Mouse (Mus musculus): ENCODE results near the gene Copz2.
"Not testable (repeated sequence)": the region's sequence is repeated elsewhere in the genome, so short reads cannot be mapped to it uniquely, and the experiment has no call there.

The Copz2 gene

GRCm38 (mm10) chr11:96849681-96850467, at the start of gene Copz2:
Gene Copz2, plus strand, starts transcription at chr11:96849870.
- no peak for DNase-seq (ENCODE audit: low read depth)

GRCm38 (mm10) chr11:96805606-96806005, 44.1 kb upstream of the Copz2 start:
- DNase-seq (ENCODE audit: low read depth) = no peak

- peak; percentile 29 for DNase-seq (ENCODE audit: low read depth)
Observed at GRCm38 (mm10) chr11:96808066-96808465, 41.6 kb upstream of the Copz2 start.

- DNase-seq (ENCODE audit: low read depth) = no peak
Observed at GRCm38 (mm10) chr11:96809562-96810235, 40.0 kb upstream of the Copz2 start.

- not testable (repeated sequence) for DNase-seq (ENCODE audit: low read depth)
Observed at GRCm38 (mm10) chr11:96811188-96811587, 38.5 kb upstream of the Copz2 start.

GRCm38 (mm10) chr11:96813455-96813854, 36.2 kb upstream of the Copz2 start:
- no peak for DNase-seq (ENCODE audit: low read depth)

GRCm38 (mm10) chr11:96813920-96814319, 35.8 kb upstream of the Copz2 start:
- DNase-seq (ENCODE audit: low read depth) = no peak

- DNase-seq (ENCODE audit: low read depth) = peak; percentile 64
Observed at GRCm38 (mm10) chr11:96814443-96814842, 35.2 kb upstream of the Copz2 start.

GRCm38 (mm10) chr11:96815895-96816294, 33.8 kb upstream of the Copz2 start:
- DNase-seq (ENCODE audit: low read depth) = no peak

- DNase-seq (ENCODE audit: low read depth) = no peak
Observed at GRCm38 (mm10) chr11:96816494-96816893, 33.2 kb upstream of the Copz2 start.

GRCm38 (mm10) chr11:96816979-96817378, 32.7 kb upstream of the Copz2 start:
- no peak for DNase-seq (ENCODE audit: low read depth)

- no peak for DNase-seq (ENCODE audit: low read depth)
Observed at GRCm38 (mm10) chr11:96818128-96818710, 31.5 kb upstream of the Copz2 start.

GRCm38 (mm10) chr11:96821956-96822355, 27.7 kb upstream of the Copz2 start:
- no peak for DNase-seq (ENCODE audit: low read depth)

- DNase-seq (ENCODE audit: low read depth) = peak; percentile 94
Observed at GRCm38 (mm10) chr11:96822675-96823470, 26.8 kb upstream of the Copz2 start.

- no peak for DNase-seq (ENCODE audit: low read depth)
Observed at GRCm38 (mm10) chr11:96823471-96823837, 26.2 kb upstream of the Copz2 start.

- peak; percentile 93 for DNase-seq (ENCODE audit: low read depth)
Observed at GRCm38 (mm10) chr11:96823880-96824782, 25.5 kb upstream of the Copz2 start.

GRCm38 (mm10) chr11:96824783-96825495, 24.7 kb upstream of the Copz2 start:
- DNase-seq (ENCODE audit: low read depth) = peak; percentile 51

GRCm38 (mm10) chr11:96826481-96826880, 23.2 kb upstream of the Copz2 start:
- DNase-seq (ENCODE audit: low read depth) = no peak

- DNase-seq (ENCODE audit: low read depth) = no peak
Observed at GRCm38 (mm10) chr11:96827062-96827581, 22.5 kb upstream of the Copz2 start.

GRCm38 (mm10) chr11:96827917-96828316, 21.8 kb upstream of the Copz2 start:
- no peak for DNase-seq (ENCODE audit: low read depth)

All from 416B (cell line).